Mouse (Mus musculus): ENCODE measurements around the gene Ribc1.

The Ribc1 gene

GRCm38 (mm10) chrX:152016151-152017145 is at the start of gene Ribc1, which contains the start of gene Smc1a:
Ribc1 (minus strand) TSS chrX:152016295.
Smc1a (plus strand) TSS chrX:152016428.
- DNase-seq (ENCODE audit: low read depth, low spot score): peak; percentile 79

GRCm38 (mm10) chrX:152065674-152066073 is 49.6 kb upstream of the Ribc1 start:
- no peak for DNase-seq (ENCODE audit: low read depth, low spot score)

- DNase-seq (ENCODE audit: low read depth, low spot score): no peak
Observed at GRCm38 (mm10) chrX:152054094-152054493, 38.0 kb upstream of the Ribc1 start.

- DNase-seq (ENCODE audit: low read depth, low spot score): no peak
Observed at GRCm38 (mm10) chrX:152052546-152052945, 36.5 kb upstream of the Ribc1 start.

- DNase-seq (ENCODE audit: low read depth, low spot score): no peak
Observed at GRCm38 (mm10) chrX:152047230-152047629, 31.1 kb upstream of the Ribc1 start.

- DNase-seq (ENCODE audit: low read depth, low spot score): no peak
Observed at GRCm38 (mm10) chrX:152039865-152040264, 23.8 kb upstream of the Ribc1 start.

- no peak for DNase-seq (ENCODE audit: low read depth, low spot score)
Observed at GRCm38 (mm10) chrX:152019294-152019693, 3.2 kb upstream of the Ribc1 start.

- DNase-seq (ENCODE audit: low read depth, low spot score): no peak
Observed at GRCm38 (mm10) chrX:152017186-152017585, 1.1 kb upstream of the Ribc1 start.

- DNase-seq (ENCODE audit: low read depth, low spot score): no peak
Observed at GRCm38 (mm10) chrX:152015752-152016150, 344 bp downstream of the Ribc1 start.

GRCm38 (mm10) chrX:152007863-152008262 is 8.2 kb downstream of the Ribc1 start:
- no peak for DNase-seq (ENCODE audit: low read depth, low spot score)

- no peak for DNase-seq (ENCODE audit: low read depth, low spot score)
Observed at GRCm38 (mm10) chrX:152002865-152003264, 13.2 kb downstream of the Ribc1 start.

GRCm38 (mm10) chrX:152001737-152002710 is 14.1 kb downstream of the Ribc1 start, which contains the start of gene Hsd17b10:
Hsd17b10 (plus strand) TSS chrX:152001845.
- peak; percentile 39 for DNase-seq (ENCODE audit: low read depth, low spot score)

- no peak for DNase-seq (ENCODE audit: low read depth, low spot score)
Observed at GRCm38 (mm10) chrX:152001182-152001684, 14.9 kb downstream of the Ribc1 start.

- DNase-seq (ENCODE audit: low read depth, low spot score): no peak
Observed at GRCm38 (mm10) chrX:151999006-151999710, 16.9 kb downstream of the Ribc1 start.
